Mouse (Mus musculus) midbrain, postnatal 0 days (tissue): Measurements from ENCODE around the gene Ppp1cc. TPM values are rescaled to one million over a fixed set of nuclear protein-coding genes. Genes with fewer than 3 reads are reported as not detected.
A peak's percentile ranks its signal among the peaks of the same experiment; 100 is the strongest.

Experiments
- ATAC-seq: fragments of 200-750 bp; cut with Nextera tagmentation; 2 replicates; pipeline ENCODE4 v1.8.0; 2017; ENCODE audit warnings: moderate number of reproducible peaks, mild to moderate bottlenecking, moderate TSS enrichment, moderate library complexity; ENCODE audit not compliant: low FRiP score
- DNase-seq: peaks from one replicate; pipeline ENCODE4 v3.0.0-alpha.2; 2015; ENCODE audit warnings: low spot score
- H3K27ac ChIP-seq: fragments of 300-500 bp; sonication (generic); 2 replicates; pipeline ENCODE4 v1.5.1; 2014; ENCODE audit warnings: low read depth, mild to moderate bottlenecking, low read length, mixed read lengths
- H3K27me3 ChIP-seq: fragments of 300-500 bp; sonication (generic); 2 replicates; pipeline ENCODE4 v1.6.1; 2014; ENCODE audit warnings: low read length, control low read depth, mixed read lengths; ENCODE audit not compliant: insufficient read depth
- H3K36me3 ChIP-seq: fragments of 300-500 bp; sonication (generic); 2 replicates; pipeline ENCODE4 v1.6.1; 2014; ENCODE audit warnings: low read length, control low read depth, mixed read lengths; ENCODE audit not compliant: insufficient read depth
- H3K4me1 ChIP-seq: fragments of 300-500 bp; sonication (generic); 2 replicates; pipeline ENCODE4 v1.6.1; 2014; ENCODE audit warnings: mild to moderate bottlenecking, control low read depth, antibody characterized with exemption, low read length, mixed read lengths; ENCODE audit not compliant: insufficient read depth
- H3K4me2 ChIP-seq: fragments of 300-500 bp; sonication (generic); 2 replicates; pipeline ENCODE4 v1.6.1; 2014; ENCODE audit warnings: low read depth, mild to moderate bottlenecking, low read length, mixed read lengths; ENCODE audit not compliant: poor library complexity, severe bottlenecking
- H3K4me3 ChIP-seq: fragments of 300-500 bp; sonication (generic); 2 replicates; pipeline ENCODE4 v1.5.1; 2014; ENCODE audit warnings: low read depth, mild to moderate bottlenecking, low read length, moderate library complexity
- H3K9ac ChIP-seq: fragments of 300-500 bp; sonication (generic); replicated peaks from 2 replicates; pipeline ENCODE4 v1.6.1; 2014; ENCODE audit warnings: mild to moderate bottlenecking, low read length, moderate library complexity, mixed read lengths; ENCODE audit not compliant: poor library complexity, severe bottlenecking
- H3K9me3 ChIP-seq: fragments of 300-500 bp; sonication (generic); 2 replicates; pipeline ENCODE4 v1.6.1; 2016; ENCODE audit warnings: low read length, control low read depth
- CTCF ChIP-seq: IDR thresholded peaks from 2 replicates; pipeline ENCODE4 v1.5.1; 2016; ENCODE audit warnings: antibody characterized with exemption, mild to moderate bottlenecking
- WGBS: fragments of 180-500 bp; shearing (Covaris S2); extraction: QIAGEN DNeasy Blood & Tissue Kit; methylation state at CpG from one replicate; pipeline ENCODE4 v1.1.7; 2014; 5-methylcytosine and 5-hydroxymethylcytosine counted together
- polyA plus RNA-seq: library from polyadenylated mRNA; unstranded; fragments of >200 nt; fragmentation: Nextera tagmentation; extraction: Ambion mirVana; gene quantifications from 2 replicates; pipeline ENCODE4 v1.2.1, GENCODE M21; 2015
- total RNA-seq: library from RNA; depleted of rRNA; stranded (reverse); fragments of >200 nt; gene quantifications from 2 replicates; pipeline ENCODE4 v1.2.3, GENCODE M21; 2014

The Ppp1cc gene
- total and polyA plus RNA-seq, 2 experiments from 2014 or later = 164 to 206 TPM

GRCm38 (mm10) chr5:122113450-122113849, 44.6 kb upstream of the Ppp1cc start:
- Histone ChIP-seq H3K4me2 (no peak overlapping the region), H3K4me1 (no peaks in the 10 kb centered on the region), H3K4me3 (no peak overlapping the region), H3K36me3 (no peaks in the 10 kb centered on the region), H3K27me3 (no peaks in the 10 kb centered on the region), H3K9ac (no peak overlapping the region), H3K27ac (no peak overlapping the region), H3K9me3 (no peaks in the 10 kb centered on the region)
- no peak for DNase-seq
- ATAC-seq = no peak
- TF ChIP-seq CTCF = no peak
- 79% methylated on average over 7 of the region's 7 CpGs for WGBS

GRCm38 (mm10) chr5:122114176-122114575, 43.9 kb upstream of the Ppp1cc start:
- WGBS = 2% methylated on average over 2 of the region's 2 CpGs
- no peak for ATAC-seq
- peak; percentile 24 for DNase-seq

GRCm38 (mm10) chr5:122115266-122115763, 42.8 kb upstream of the Ppp1cc start:
- TF ChIP-seq CTCF = no peak
- DNase-seq (no peak), ATAC-seq (no peak)
- Histone ChIP-seq H3K4me1 (no peaks in the 10 kb centered on the region), H3K27me3 (no peaks in the 10 kb centered on the region), H3K36me3 (no peaks in the 10 kb centered on the region), H3K4me2 (no peak overlapping the region), H3K9ac (no peak overlapping the region), H3K4me3 (no peak overlapping the region), H3K27ac (no peak overlapping the region), H3K9me3 (no peaks in the 10 kb centered on the region)
- WGBS = 95% methylated on average over 9 of the region's 9 CpGs

More at GRCm38 (mm10) chr5:122114176-122114575, 43.9 kb upstream of the Ppp1cc start:
- H3K4me1 ChIP-seq = no peaks in the 10 kb centered on the region
- no peak overlapping the region for H3K9ac ChIP-seq
- no peaks in the 10 kb centered on the region for H3K36me3 ChIP-seq
- H3K27me3 ChIP-seq = no peaks in the 10 kb centered on the region
- no peak overlapping the region for H3K4me3 ChIP-seq
- no peak overlapping the region for H3K27ac ChIP-seq
- H3K9me3 ChIP-seq = no peaks in the 10 kb centered on the region
- TF ChIP-seq CTCF = peak; percentile 86
- no peak overlapping the region for H3K4me2 ChIP-seq

GRCm38 (mm10) chr5:122116243-122116642, 41.8 kb upstream of the Ppp1cc start:
- Histone ChIP-seq H3K27me3 (no peaks in the 10 kb centered on the region), H3K36me3 (no peaks in the 10 kb centered on the region), H3K4me1 (no peaks in the 10 kb centered on the region), H3K4me2 (no peak overlapping the region), H3K9me3 (no peaks in the 10 kb centered on the region), H3K4me3 (no peak overlapping the region), H3K9ac (no peak overlapping the region), H3K27ac (no peak overlapping the region)
- peak; percentile 37 for TF ChIP-seq CTCF
- WGBS = 86% methylated on average over 6 of the region's 6 CpGs
- DNase-seq (no peak), ATAC-seq (no peak)

- WGBS = 81% methylated on average over 8 of the region's 8 CpGs
- Histone ChIP-seq H3K27me3 (no peaks in the 10 kb centered on the region), H3K4me2 (no peak overlapping the region), H3K9ac (no peak overlapping the region), H3K4me3 (no peak overlapping the region), H3K4me1 (no peaks in the 10 kb centered on the region), H3K36me3 (no peaks in the 10 kb centered on the region), H3K27ac (no peak overlapping the region), H3K9me3 (no peaks in the 10 kb centered on the region)
- ATAC-seq (no peak), DNase-seq (no peak)
- no peak for TF ChIP-seq CTCF
These were observed 32.8 kb upstream of the Ppp1cc start for GRCm38 (mm10) chr5:122125211-122125760.

- H3K4me1 ChIP-seq = no peaks in the 10 kb centered on the region
- H3K36me3 ChIP-seq = no peaks in the 10 kb centered on the region
- ATAC-seq (no peak), DNase-seq (peak; percentile 91)
- no peaks in the 10 kb centered on the region for H3K9me3 ChIP-seq
- peak; percentile 84 for TF ChIP-seq CTCF
- no peak overlapping the region for H3K9ac ChIP-seq
- no peaks in the 10 kb centered on the region; the same call in 1 of the 2 replicates for H3K27me3 ChIP-seq
- no peak overlapping the region for H3K4me3 ChIP-seq
- no peak overlapping the region for H3K4me2 ChIP-seq
- no peak overlapping the region for H3K27ac ChIP-seq
- 28% methylated on average over 16 of the region's 16 CpGs for whole genome bisulfite sequencing
These were observed 28.9 kb upstream of the Ppp1cc start for GRCm38 (mm10) chr5:122129068-122129655.
